Mouse (Mus musculus) lung, adult 2 months (tissue): Measurements from ENCODE around the gene Mybpc1.

ENCODE experiments used
- CTCF ChIP-seq: fragments of 200-500 bp; IDR thresholded peaks from 2 replicates; pipeline ENCODE4 v1.5.1; 2011; ENCODE audit warnings: mild to moderate bottlenecking, low read length, control low read depth; ENCODE audit not compliant: insufficient read depth
- POLR2A ChIP-seq: fragments of 200-500 bp; IDR thresholded peaks from 2 replicates; pipeline ENCODE4 v1.6.1; 2011; ENCODE audit warnings: low read depth, mild to moderate bottlenecking, control low read depth, low read length, borderline replicate concordance; ENCODE audit errors: extremely low read depth

GRCm38 (mm10) chr10:88496864-88497564, 107.9 kb downstream of the Mybpc1 start:
- TF ChIP-seq POLR2A, result no peak
- TF ChIP-seq CTCF, result no peak
